Mouse (Mus musculus): ENCODE measurements around the gene Abcc1.

- TF ChIP-seq POLR2A (IDR thresholded peaks at IDR 0.05; ENCODE audit: borderline replicate concordance, low read depth, low read length) (no peak), CTCF (IDR thresholded peaks at IDR 0.05; ENCODE audit: low read depth, low read length) (no peak)
These were observed 2.8 kb upstream of the Abcc1 start for GRCm38 (mm10) chr16:14358531-14358930.

All from bone marrow macrophage, adult 2 months (primary cell).